Mouse (Mus musculus): ENCODE data around the gene Kpna1.

DNA sequence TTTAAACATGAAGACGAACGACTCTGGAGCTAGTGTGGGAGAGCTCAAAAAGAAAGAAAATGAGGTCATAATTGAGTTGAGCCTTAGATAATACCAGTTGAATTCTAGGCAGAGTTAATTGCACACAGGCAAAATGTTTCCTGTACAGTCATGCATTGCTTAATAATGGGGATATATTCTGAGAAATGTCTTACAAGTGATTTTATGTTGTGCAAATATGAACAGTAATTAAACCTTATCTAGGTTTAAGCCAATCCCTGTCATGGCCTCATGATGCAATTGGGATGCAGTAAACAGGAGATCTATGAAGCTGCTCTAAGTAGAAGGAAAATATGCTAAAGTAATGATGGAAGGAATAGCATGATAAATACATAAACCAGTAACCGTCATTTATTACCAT lies 96.2 kb downstream of the Kpna1 start:
- TF ChIP-seq POLR2A (IDR thresholded peaks at IDR 0.05; ENCODE audit: borderline replicate concordance, insufficient read depth, low read length) (no peak), CTCF (IDR thresholded peaks at IDR 0.05; ENCODE audit: borderline replicate concordance, insufficient read depth, low read depth, low read length) (no peak)

Data from cerebellum, adult 2 months (tissue).